Mouse (Mus musculus) C2C12 (cell line): ENCODE results near the gene Gm20388.

Experiments
- CEBPB ChIP-seq: IDR thresholded peaks from one replicate; pipeline ENCODE4 v1.6.1; 2011; ENCODE audit warnings: low read depth, mild to moderate bottlenecking, control low read depth, moderate library complexity
- CTCF ChIP-seq: IDR thresholded peaks from one replicate; pipeline ENCODE4 v1.5.1; 2011; ENCODE audit not compliant: control insufficient read depth, insufficient read depth, insufficient read length
- FOSL1 ChIP-seq: IDR thresholded peaks from one replicate; pipeline ENCODE4 v1.8.0; 2011; ENCODE audit warnings: mild to moderate bottlenecking, low read length; ENCODE audit not compliant: poor library complexity, insufficient read depth, severe bottlenecking
- MAX ChIP-seq: IDR thresholded peaks from one replicate; pipeline ENCODE4 v1.6.1; 2011; ENCODE audit warnings: mild to moderate bottlenecking, control low read depth
- MYOD1 ChIP-seq: IDR thresholded peaks from one replicate; pipeline ENCODE4 v1.6.1; 2011; ENCODE audit warnings: low read depth; ENCODE audit not compliant: control insufficient read depth, insufficient read length
- MYOG ChIP-seq: IDR thresholded peaks from one replicate; pipeline ENCODE4 v1.6.1; 2011; ENCODE audit not compliant: control insufficient read depth, insufficient read length; ENCODE audit errors: extremely low read depth
- USF1 ChIP-seq: IDR thresholded peaks from one replicate; pipeline ENCODE4 v1.6.1; 2011; ENCODE audit warnings: low read depth, mild to moderate bottlenecking, control low read depth, moderate library complexity

DNA sequence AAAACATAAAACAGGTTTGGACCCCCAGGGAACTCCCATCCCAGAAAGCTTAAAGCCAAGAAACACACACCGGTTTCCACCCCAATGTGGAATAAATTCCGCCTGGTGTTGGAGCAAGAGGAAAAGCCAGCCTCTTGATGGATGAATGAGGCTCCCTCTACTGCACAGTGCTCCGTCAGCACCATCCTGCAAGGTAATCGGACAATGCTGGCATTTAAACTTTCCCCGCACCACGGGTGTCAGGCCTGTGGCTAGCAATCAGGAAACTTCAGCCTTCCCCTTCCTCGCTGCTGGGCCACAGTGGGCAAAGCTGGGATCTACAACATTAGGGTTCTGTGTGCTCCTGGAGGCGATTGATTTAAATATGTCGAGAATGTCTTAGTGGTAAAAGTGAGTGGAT, 1581.0 kb downstream of the Gm20388 start:
- TF ChIP-seq CTCF = no peak
- TF ChIP-seq MAX = no peak
- TF ChIP-seq USF1 = no peak
- no peak for TF ChIP-seq CEBPB
- TF ChIP-seq MYOD1 = no peak
- no peak for TF ChIP-seq FOSL1
- no peak for TF ChIP-seq MYOG
